Mouse (Mus musculus) frontal cortex, adult 2 months (tissue): ENCODE results near the gene Cldn8. TPM values are rescaled to one million over a fixed set of nuclear protein-coding genes. Genes with fewer than 3 reads are reported as not detected.
A peak's percentile ranks its signal among the peaks of the same experiment; 100 is the strongest.

Experiments
- DNase-seq, 2 experiments: peaks; one replicate each; pipeline ENCODE4 v3.0.0; 2022; ENCODE audit warnings: low spot score in 1 of 2; ENCODE audit errors: extremely low spot score in 1 of 2
- polyA plus RNA-seq: library from polyadenylated mRNA; depleted of rRNA; stranded (reverse); fragments of >200 nt; gene quantifications from 2 replicates; pipeline ENCODE4 v1.2.3, GENCODE M21; 2012; rRNA removed

Gene Cldn8
- 0.06 TPM in 1 of 2 replicates, not detected in the other for polyA plus RNA-seq

GRCm38 (mm10) chr16:88563045-88563913 lies at the start of gene Cldn8:
Gene Cldn8 (minus strand): TSS chr16:88563183.
- DNase-seq: no peak

GRCm38 (mm10) chr16:88612712-88613111 lies 49.7 kb upstream of the Cldn8 start:
- DNase-seq: no peak

- no peak for DNase-seq
These were observed 48.9 kb upstream of the Cldn8 start, which contains the start of gene Krtap24-1 for GRCm38 (mm10) chr16:88611922-88612321. Gene Krtap24-1 (minus strand): TSS chr16:88612279.

GRCm38 (mm10) chr16:88604570-88604969 lies 41.6 kb upstream of the Cldn8 start:
- no peak for DNase-seq

GRCm38 (mm10) chr16:88602464-88602863 lies 39.5 kb upstream of the Cldn8 start:
- DNase-seq: no peak

GRCm38 (mm10) chr16:88600303-88600702 lies 37.3 kb upstream of the Cldn8 start:
- no peak for DNase-seq

GRCm38 (mm10) chr16:88599504-88600237 lies 36.7 kb upstream of the Cldn8 start:
- no peak for DNase-seq

- DNase-seq: peak in 1 of 2 experiments; percentile 4
These were observed 29.8 kb upstream of the Cldn8 start for GRCm38 (mm10) chr16:88592758-88593157.

- no peak for DNase-seq
These were observed 20.4 kb upstream of the Cldn8 start for GRCm38 (mm10) chr16:88583338-88583737.

GRCm38 (mm10) chr16:88575885-88576679 lies 13.1 kb upstream of the Cldn8 start:
- no peak for DNase-seq

GRCm38 (mm10) chr16:88572904-88573404 lies 10.0 kb upstream of the Cldn8 start:
- DNase-seq: no peak

GRCm38 (mm10) chr16:88570136-88570535 lies 7.2 kb upstream of the Cldn8 start:
- no peak for DNase-seq

- DNase-seq: no peak
These were observed 6.7 kb upstream of the Cldn8 start for GRCm38 (mm10) chr16:88569732-88570131.

- DNase-seq: no peak
These were observed 6.1 kb upstream of the Cldn8 start for GRCm38 (mm10) chr16:88569096-88569495.

GRCm38 (mm10) chr16:88561617-88562164 lies 1.3 kb downstream of the Cldn8 start:
- no peak for DNase-seq

- peak in 1 of 2 experiments; percentile 59 for DNase-seq
These were observed 20.5 kb downstream of the Cldn8 start for GRCm38 (mm10) chr16:88542488-88542887.

- DNase-seq: no peak
These were observed 23.0 kb downstream of the Cldn8 start for GRCm38 (mm10) chr16:88539841-88540487.

- no peak for DNase-seq
These were observed 51.6 kb downstream of the Cldn8 start for GRCm38 (mm10) chr16:88511348-88511747.
